Mouse (Mus musculus) stomach, embryonic 14.5 days (tissue): Measurements from ENCODE around the gene Hist1h2ag. TPM values are rescaled to one million over a fixed set of nuclear protein-coding genes. Genes with fewer than 3 reads are reported as not detected.

Experiments used
- ATAC-seq: fragments of 200-750 bp; cut with Nextera tagmentation; 2 replicates; pipeline ENCODE4 v1.8.0; 2017; ENCODE audit warnings: low read depth, moderate TSS enrichment; ENCODE audit not compliant: insufficient number of reproducible peaks, insufficient read depth, low FRiP score
- H3K27ac ChIP-seq: fragments of 300-500 bp; sonication (generic); 2 replicates; pipeline ENCODE4 v1.5.1; 2014; ENCODE audit warnings: mild to moderate bottlenecking, low read length, moderate library complexity, mixed read lengths
- H3K27me3 ChIP-seq: fragments of 300-500 bp; sonication (generic); 2 replicates; pipeline ENCODE4 v1.6.1; 2014; ENCODE audit warnings: low read length, control low read depth, mixed read lengths; ENCODE audit not compliant: control insufficient read depth, insufficient read depth
- H3K36me3 ChIP-seq: fragments of 300-500 bp; sonication (generic); 2 replicates; pipeline ENCODE4 v1.6.1; 2014; ENCODE audit warnings: mild to moderate bottlenecking, control low read depth, low read length, moderate library complexity, mixed read lengths; ENCODE audit not compliant: control insufficient read depth, insufficient read depth
- H3K4me1 ChIP-seq: fragments of 300-500 bp; sonication (generic); 2 replicates; pipeline ENCODE4 v1.6.1; 2014; ENCODE audit warnings: low read length, control low read depth, mixed read lengths; ENCODE audit not compliant: control insufficient read depth, insufficient read depth
- H3K4me2 ChIP-seq: fragments of 300-500 bp; sonication (generic); replicated peaks from 2 replicates; pipeline ENCODE4 v1.6.1; 2014; ENCODE audit warnings: low read depth, low read length, control low read depth
- H3K4me3 ChIP-seq: fragments of 300-500 bp; sonication (generic); 2 replicates; pipeline ENCODE4 v1.5.1; 2014; ENCODE audit warnings: low read depth, low read length, control low read depth
- H3K9ac ChIP-seq: fragments of 300-500 bp; sonication (generic); replicated peaks from 2 replicates; pipeline ENCODE4 v1.6.1; 2014; ENCODE audit warnings: low read depth, mild to moderate bottlenecking, control low read depth, low read length, moderate library complexity, mixed read lengths
- H3K9me3 ChIP-seq: fragments of 300-500 bp; sonication (generic); 2 replicates; pipeline ENCODE4 v1.6.1; 2016; ENCODE audit warnings: low read depth, low read length, control low read depth; ENCODE audit not compliant: control insufficient read depth
- WGBS: fragments of 180-500 bp; shearing (Covaris S2); extraction: QIAGEN DNeasy Blood & Tissue Kit; methylation state at CpG from one replicate; pipeline ENCODE4 v1.1.7; 2014; 5-methylcytosine and 5-hydroxymethylcytosine counted together
- microRNA-seq: library from miRNA; unstranded; fragments of <30 nt; microRNA quantifications from one replicate; pipeline ENCODE4, GENCODE M21; 2016
- polyA plus RNA-seq: library from polyadenylated mRNA; unstranded; fragments of >200 nt; fragmentation: Nextera tagmentation; extraction: Ambion mirVana; gene quantifications from 2 replicates; pipeline ENCODE4 v1.2.1, GENCODE M21; 2014

The Hist1h2ag gene
- polyA plus RNA-seq, 1 experiment from 2014 or later: 54.9 TPM

DNA sequence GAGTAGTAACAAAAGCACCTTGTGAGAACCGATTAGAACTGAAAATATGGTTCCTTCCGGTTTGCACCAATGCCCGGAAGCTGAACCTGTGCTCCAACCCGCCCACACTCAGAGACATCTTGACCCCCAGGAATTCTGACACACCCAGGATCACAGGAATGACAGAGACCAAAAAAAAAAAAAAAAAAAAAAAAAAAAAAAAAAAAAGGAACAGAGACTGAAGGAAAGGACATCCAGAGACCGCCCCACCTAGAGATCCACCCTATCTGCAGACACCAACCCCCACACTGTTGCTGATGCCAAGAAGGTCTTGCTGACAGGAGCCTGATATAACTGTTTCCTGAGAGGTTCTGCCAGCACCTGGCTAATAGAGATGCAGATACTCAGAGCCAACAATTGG, 50.2 kb downstream of the Hist1h2ag start:
- H3K9me3 ChIP-seq: no peaks in the 10 kb centered on the region
- no peak overlapping the region for H3K9ac ChIP-seq
- peaks cover 13% of the 10 kb centered on the region; the same call in 1 of the 2 replicates for H3K27me3 ChIP-seq
- no peak overlapping the region for H3K4me3 ChIP-seq
- no peak overlapping the region for H3K4me2 ChIP-seq
- ATAC-seq: no peak
- 0 out of 2 replicates have a peak, but pooled peaks cover 3% of the 10 kb centered on the region for H3K4me1 ChIP-seq
- H3K36me3 ChIP-seq: no peaks in the 10 kb centered on the region
- 80% methylated on average over 5 of the region's 5 CpGs for WGBS
- no peak overlapping the region for H3K27ac ChIP-seq

Small RNA genes lying within 50 kb of the gene (microRNA-seq; reads per million reads assigned to microRNA genes)
- gene Gm26300: not detected
- gene Gm44390: not detected
- not detected for gene Gm44486

Other genes starting within 250 kb of the Hist1h2ag start
- 17.5 and 19.7 TPM in 2 replicates for gene Hist1h2bq, start 232.7 kb downstream of the Hist1h2ag start, polyA plus RNA-seq
- not detected in 2 replicates for gene Hist1h2ao, start 232.5 kb downstream of the Hist1h2ag start, polyA plus RNA-seq
- not detected in 2 replicates for gene Hist1h4m, start 231.2 kb downstream of the Hist1h2ag start, polyA plus RNA-seq
- 18.2 and 28.4 TPM in 2 replicates for gene Hist1h4n, start 210.7 kb downstream of the Hist1h2ag start, polyA plus RNA-seq
- gene Hist1h2ap, start 209.4 kb downstream of the Hist1h2ag start, polyA plus RNA-seq: 3,565 and 4,516 TPM in 2 replicates
- gene Hist1h2br, start 209.2 kb downstream of the Hist1h2ag start, polyA plus RNA-seq: 24.3 and 25.5 TPM in 2 replicates
- 16.5 and 16.8 TPM in 2 replicates for gene Zfp184, start 97.8 kb downstream of the Hist1h2ag start, polyA plus RNA-seq
- gene Pom121l2, start 61.8 kb downstream of the Hist1h2ag start, polyA plus RNA-seq: not detected in 2 replicates
- gene Prss16, start 33.2 kb downstream of the Hist1h2ag start, polyA plus RNA-seq: 0.15 and 0.75 TPM in 2 replicates
- gene Hist1h2ah, start 7.4 kb downstream of the Hist1h2ag start, polyA plus RNA-seq: 10.3 and 12.7 TPM in 2 replicates
- gene Hist1h2bk, start 7.1 kb downstream of the Hist1h2ag start, polyA plus RNA-seq: 7.0 and 7.5 TPM in 2 replicates
- gene Hist1h4i, start 1.6 kb downstream of the Hist1h2ag start, polyA plus RNA-seq: 19.1 and 22.4 TPM in 2 replicates
- 8.6 and 12.4 TPM in 2 replicates for gene Hist1h2bj, start 270 bp upstream of the Hist1h2ag start, polyA plus RNA-seq
- gene Vmn1r188, start 41.5 kb upstream of the Hist1h2ag start, polyA plus RNA-seq: not detected in 2 replicates
- gene Vmn1r189, start 62.9 kb upstream of the Hist1h2ag start, polyA plus RNA-seq: not detected in 2 replicates
- not detected in 2 replicates for gene Vmn1r191, start 141.0 kb upstream of the Hist1h2ag start, polyA plus RNA-seq
- gene Vmn1r192, start 148.2 kb upstream of the Hist1h2ag start, polyA plus RNA-seq: not detected in 2 replicates
- not detected in 2 replicates for gene Vmn1r193, start 180.2 kb upstream of the Hist1h2ag start, polyA plus RNA-seq
- not detected in 2 replicates for gene Vmn1r194, start 201.3 kb upstream of the Hist1h2ag start, polyA plus RNA-seq
- gene Vmn1r195, start 227.6 kb upstream of the Hist1h2ag start, polyA plus RNA-seq: not detected in 2 replicates
- gene Vmn1r196, start 247.0 kb upstream of the Hist1h2ag start, polyA plus RNA-seq: not detected in 2 replicates